Mouse (Mus musculus): ENCODE data around the gene Mei4.
A peak's percentile ranks its signal among the peaks of the same experiment; 100 is the strongest.

Gene Mei4

DNA sequence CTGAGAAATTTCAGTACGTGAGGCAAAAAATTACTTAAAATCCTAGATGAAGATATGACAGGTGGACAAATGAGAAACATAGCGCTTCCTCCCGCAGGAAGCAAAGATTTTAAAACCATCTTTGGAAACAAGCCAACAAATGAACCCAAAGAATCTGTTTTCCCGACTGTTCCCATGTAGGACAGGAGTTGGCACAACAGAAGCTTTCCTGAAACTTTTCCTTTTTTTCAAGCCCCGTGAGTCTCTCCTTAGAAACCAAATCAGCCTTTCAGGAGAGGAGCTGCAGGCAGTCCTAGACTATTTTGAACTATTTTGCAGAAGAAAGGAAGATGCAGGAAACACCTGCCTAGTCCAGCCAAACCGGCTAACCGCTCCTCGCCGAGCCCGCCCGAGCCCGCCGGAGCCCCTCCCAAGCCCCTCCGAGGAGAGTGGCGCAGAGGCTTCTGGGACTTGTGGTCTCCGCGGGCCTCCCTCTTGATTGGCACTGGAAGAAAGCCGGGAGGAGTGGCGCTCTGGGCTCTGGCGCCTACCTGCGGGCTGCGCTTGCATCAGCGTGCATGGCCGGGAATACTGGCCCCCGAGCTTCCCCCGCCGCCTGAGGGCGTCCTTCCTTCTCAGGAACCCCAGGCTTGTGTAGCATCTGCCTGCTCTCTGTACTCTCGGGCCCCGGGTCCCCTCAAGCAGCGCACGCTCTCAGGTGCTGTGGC lies at the start of gene Mei4:
TSS of gene Mei4 (plus strand) at position 490 of the 707 bp plus-strand sequence.
- peak; percentile 69 to 75 for DNase-seq

- DNase-seq, result no peak
Measured at GRCm38 (mm10) chr9:81819715-81820373, 43.6 kb upstream of the Mei4 start.

DNA sequence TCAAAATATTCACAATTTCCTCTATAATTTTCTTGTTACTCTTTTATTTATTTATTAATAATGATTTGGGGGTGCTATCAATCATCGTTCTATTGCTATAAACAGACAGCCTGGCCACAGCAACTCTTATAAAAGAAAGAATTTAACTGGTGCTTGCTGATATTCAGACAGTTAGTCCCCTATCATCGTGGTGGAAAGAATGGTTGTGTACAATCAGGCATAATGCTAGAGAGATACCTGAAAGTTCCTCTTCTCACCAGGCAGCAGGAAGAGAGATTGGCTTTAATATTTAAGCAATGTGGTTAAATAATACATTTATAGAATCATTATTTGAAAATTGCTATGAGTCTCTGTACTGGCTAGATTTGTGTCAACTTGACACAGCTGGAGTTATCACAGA lies 35.9 kb upstream of the Mei4 start:
- DNase-seq, result no peak

DNA sequence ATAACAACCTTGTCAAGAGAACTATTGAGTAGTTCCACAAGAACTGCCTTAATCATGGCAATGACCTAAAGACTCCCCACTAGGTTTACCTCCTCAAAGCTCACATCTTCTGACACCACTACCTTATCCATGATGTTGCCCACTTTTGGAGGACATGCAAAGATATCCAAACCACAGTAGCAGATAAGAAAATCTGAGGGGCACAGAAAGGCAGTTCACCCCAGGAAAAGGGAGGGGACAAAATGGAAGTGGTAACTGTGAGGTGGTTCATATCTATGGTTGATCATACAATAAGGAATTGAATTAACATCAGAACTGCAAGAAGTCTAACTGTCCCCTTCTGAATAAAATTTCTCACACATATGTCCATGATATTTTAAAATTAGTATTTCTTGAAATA lies 29.4 kb upstream of the Mei4 start:
- DNase-seq, result no peak

DNA sequence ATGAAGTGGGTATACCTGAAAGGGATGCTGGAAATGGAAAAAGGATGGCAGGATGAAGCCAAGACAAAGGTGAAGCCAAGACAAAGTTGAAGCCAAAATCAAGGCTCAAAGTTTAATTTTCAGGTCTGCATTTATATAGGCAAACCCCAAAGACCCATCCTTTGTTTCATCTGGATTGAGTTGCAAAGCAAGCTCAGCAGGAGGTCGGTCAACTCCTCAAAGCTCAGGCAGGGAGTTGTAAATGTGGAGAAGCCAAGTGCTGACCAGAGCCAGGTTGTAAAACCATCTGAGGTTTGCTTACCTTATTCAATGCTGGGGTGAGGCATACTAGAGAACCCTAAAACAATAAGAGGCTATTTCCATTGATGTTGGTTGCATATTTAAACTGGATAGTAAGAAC lies 4.6 kb upstream of the Mei4 start:
- DNase-seq, result no peak

DNA sequence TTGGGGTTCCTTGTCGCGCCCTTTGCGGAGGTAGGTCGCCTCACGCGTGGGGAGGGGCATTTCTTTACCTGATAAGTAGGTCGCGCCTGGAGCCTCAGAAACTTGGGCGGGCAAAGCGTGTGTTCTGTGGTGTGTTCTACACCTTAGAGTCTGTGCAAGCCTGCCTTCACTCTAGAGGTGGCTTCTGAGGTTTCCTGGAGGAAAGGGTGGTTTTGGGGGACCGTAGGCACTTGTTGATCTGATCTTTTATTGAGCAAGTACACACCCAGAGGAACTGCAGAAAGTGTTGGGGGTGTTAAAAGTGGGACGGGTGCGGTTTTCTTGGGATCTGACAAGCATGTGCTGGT lies 391 bp downstream of the Mei4 start:
- no peak for DNase-seq

DNA sequence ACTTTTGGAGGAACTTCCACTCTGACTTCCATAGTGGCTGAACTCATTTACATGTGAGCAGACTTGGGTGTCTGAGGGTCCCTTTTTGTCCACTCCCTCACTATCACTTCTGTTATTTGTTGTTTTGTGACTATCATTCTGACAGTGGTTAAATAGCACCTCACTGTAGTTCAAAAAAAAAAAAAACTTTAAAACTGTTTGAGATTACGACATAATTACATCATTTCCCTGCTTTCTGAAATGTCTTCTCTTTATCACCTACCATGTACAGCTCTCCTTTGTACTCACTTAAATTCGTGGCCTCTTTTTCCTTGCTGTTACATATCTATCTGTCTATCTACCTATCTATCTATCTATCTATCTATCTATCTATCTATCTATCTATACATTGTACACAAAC lies 2.6 kb downstream of the Mei4 start:
- DNase-seq, result no peak

DNA sequence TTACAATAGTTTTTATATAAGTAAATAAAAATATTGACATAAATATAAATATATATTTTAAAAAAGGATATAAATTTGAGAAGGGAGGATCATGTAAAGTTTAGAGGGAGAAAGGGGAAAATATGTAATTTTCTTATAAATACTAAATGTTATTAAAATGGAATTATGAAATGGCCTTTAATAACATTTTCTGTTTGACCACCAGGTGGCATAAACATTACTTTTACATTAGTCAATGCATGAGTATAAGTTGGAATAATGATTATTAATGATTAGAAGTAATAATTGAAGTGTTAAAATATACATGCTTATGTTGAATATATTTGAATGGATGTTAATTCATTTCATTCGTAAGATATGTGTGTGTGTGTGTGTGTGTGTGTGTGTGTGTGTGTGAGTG lies 58.0 kb downstream of the Mei4 start:
- no peak for DNase-seq

DNA sequence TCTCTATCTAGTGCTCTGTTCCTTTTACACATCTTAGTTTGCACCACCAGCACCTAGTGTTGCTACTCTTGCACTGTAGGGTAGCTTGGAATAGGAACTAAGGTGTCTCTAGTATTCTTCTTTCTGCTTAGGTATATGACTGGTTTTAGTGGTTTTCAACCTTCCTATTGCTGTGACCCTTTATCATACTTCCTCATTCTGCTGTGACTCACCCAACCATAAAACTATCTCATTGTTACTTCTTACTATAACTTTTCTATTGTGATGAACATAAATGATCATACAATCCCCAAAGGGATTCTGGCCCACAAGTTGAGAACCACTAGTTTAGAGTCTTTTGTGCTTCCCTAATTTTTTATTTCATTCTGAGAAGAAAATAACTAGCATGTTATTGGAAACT lies 61.3 kb downstream of the Mei4 start:
- DNase-seq, result no peak

GRCm38 (mm10) chr9:81940533-81940932 lies 77.1 kb downstream of the Mei4 start:
- no peak for DNase-seq

DNA sequence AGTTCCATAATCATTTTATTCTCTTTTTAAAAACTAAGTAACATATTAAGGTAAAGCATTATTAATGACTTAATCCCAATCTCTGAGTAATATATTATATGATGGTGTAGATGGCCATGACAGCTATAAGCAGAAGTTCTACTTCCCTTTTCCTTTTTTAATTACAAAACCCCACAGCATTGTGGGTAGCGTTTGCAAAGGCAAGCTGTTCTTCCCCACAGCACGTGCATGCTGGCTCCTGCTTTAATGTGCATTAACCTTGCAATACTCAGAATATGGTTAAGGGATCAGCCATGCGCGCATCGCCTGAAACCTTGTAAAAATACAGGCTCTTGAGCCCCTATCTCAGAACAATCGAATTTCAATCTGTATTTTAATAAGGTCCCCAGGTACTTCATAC lies 82.2 kb downstream of the Mei4 start:
- DNase-seq, result no peak

DNA sequence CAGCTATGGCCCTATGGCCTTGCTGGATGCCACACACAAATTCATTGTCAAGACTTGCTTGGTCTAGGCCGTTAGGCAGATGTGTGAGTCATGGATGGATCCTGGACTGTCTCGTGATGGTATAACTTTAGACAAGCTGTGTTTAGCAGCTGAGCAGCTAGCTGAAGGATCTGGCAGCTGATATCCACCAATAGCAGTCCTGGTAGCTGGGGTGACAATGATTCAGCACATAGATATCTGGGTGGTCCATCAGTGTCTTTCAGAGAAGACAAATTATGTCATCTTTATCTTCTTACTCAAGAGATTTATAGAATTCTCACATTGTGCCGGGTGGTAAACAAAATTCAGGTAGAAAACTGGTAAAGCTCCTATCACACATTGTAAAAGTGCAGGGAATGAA lies 93.4 kb downstream of the Mei4 start:
- no peak for DNase-seq

- no peak for DNase-seq
Measured at GRCm38 (mm10) chr9:81957842-81958241, 94.4 kb downstream of the Mei4 start.

DNA sequence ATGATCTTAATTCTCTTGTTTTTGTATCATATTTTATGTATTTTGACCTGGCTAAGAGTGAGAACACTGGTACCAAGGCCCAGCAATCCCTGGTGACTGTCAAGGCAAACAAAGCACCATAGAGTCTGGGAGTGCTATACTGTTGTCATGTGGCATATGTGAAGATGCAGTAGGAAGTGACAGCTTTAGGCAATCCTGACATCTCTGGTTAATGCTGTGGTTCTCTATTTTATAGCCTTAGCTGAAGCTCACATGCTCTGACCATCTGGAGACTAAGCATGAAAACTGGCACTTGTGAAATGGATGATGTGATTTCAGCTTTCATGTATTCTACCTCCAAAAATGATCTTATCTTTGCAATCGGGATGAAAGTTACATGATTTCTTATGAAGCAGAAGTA lies 103.3 kb downstream of the Mei4 start:
- DNase-seq, result no peak

DNA sequence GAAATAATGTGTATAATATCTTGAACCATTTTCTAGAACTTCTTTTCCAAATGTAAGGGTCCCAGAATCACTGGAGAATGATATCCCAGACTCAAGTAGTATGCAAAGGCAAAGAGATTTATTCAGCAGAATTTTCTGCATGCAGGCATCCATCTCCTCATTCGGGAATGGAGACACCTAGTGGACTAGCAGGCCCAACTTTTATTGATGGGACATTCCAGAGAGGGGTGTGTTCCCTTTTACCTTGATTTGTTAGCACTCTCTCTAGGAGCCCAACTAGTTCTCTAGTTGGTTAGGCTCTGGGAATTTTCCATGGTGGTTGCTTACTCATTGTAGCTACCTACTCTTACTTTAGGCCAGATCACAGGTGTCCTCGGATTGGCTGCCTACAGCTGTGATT lies 105.5 kb downstream of the Mei4 start:
- no peak for DNase-seq

DNA sequence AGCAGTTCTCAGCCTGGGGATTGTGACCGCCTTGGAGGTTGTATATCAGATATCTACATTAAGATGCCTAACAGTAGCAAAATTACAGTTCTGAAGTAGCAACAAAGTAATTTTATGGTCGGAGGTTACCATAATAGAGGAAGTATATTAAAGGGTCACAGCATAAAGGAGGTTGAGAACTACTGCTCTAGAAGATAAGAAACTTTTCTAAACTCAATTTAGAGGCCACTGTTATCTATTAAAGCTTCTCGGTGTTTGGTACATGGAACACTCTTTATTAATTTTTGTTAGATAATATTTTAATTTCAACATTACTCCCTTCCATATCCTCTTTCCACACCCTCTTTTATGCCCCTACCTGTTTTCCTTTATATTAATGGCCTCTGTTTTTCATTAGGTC lies 119.0 kb downstream of the Mei4 start:
- no peak for DNase-seq

- DNase-seq, result no peak
Measured at GRCm38 (mm10) chr9:82012991-82013390, 149.5 kb downstream of the Mei4 start.

GRCm38 (mm10) chr9:82042515-82043056 lies 179.1 kb downstream of the Mei4 start:
- DNase-seq, result no peak

- no peak for DNase-seq
Measured at GRCm38 (mm10) chr9:82044517-82044916, 181.0 kb downstream of the Mei4 start.

GRCm38 (mm10) chr9:82073832-82074231 lies 210.4 kb downstream of the Mei4 start:
- DNase-seq, result no peak

DNA sequence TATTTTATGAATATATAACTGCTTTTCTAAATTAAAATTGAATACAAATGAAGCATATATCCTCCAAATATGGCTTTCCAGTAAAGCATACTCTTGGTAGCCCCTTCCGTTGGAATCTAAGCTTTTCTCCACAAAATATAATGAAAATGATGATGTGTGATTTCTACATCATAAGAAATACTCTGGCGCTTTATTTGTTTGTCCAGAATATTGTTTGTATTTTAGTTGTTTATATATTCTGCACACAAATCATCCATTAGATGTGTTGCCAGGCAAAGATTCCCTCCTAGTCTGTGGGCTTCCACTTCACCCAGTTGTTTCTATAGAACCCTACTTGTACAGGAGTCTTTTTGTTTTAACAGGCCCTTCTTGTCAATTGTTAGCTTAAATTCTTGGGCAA lies 211.8 kb downstream of the Mei4 start:
- DNase-seq, result no peak

DNA sequence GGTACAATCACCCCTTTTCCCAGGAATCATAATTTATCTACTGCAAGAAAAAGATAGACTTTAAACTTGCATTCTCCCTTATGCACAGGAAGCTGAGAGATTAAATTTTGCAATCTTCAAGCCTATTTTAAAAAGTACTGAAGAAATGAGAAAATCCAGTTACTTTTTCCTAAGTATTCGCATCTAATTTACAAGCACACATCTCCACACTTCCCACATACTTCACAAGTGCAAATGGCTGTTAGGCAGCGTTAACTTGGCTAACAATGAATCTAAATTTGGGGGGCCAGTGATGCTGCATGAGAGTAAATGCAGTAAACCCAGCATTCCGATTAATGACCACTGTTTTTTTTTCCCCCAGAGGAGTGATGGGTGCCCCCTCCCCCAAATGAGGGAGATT lies 232.9 kb downstream of the Mei4 start:
- no peak for DNase-seq

DNA sequence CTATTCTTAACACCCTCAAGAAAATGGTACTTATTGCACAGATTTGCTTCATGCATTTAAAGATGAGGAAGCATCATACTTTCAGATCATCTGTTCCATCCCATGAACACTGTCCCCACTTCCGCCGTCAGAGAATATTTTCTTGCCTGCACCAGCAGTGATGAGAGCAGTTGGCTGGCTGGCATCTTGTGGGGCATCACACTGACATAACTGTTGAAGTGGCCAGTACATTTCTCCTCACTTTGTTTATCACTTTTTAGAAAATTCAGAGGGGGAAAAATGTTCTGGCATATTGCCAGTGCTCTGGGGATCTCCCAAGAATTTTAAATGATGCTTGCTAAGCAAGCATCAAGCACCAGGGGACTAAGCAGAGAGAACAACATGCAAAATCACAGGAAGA lies 251.4 kb downstream of the Mei4 start:
- no peak for DNase-seq

DNA sequence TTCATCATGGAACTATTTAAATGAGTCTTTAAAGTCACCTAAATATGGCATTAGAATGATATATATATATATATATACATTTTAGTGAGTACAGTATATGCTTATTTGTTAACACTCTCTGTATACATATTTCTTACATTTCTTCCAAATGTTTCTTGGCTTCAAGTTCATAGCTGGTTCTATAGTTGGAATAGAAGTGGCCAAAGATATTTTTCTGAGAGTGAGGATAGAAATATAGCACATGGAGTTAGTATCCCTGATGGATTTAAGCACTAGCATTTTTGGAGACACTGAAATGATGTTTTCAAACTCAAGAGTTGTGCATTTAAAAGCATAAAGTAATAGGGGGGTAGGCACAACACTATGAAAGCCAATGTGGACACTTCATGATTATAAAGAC lies 272.6 kb downstream of the Mei4 start:
- DNase-seq, result no peak

DNA sequence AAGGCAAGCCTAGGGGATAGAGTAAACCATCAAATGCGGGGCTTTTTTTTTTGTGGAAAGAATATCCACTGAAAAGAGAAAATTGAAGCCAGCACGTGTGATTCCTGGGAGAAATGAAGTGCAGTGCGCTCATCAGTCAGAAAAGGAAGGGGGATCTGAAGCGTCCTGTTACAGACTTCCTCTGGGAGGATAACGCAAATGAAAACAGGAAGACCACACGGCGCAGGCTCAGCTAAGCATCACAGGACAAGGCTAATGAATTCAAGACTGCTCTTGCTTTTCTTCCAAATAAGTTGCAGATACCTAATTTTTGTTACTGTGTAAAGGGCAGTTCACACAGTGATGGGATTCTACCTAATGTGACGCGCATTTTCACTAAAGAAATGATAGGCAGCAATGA lies 296.7 kb downstream of the Mei4 start:
- no peak for DNase-seq

Measured in kidney, postnatal 36 days (tissue).